Mouse (Mus musculus) yolk sac, embryonic 10.5 days (tissue): ENCODE results near the gene Sqor.

ENCODE experiments used
- DNase-seq: peaks from one replicate; pipeline ENCODE4 v3.0.0-alpha.2; 2017; ENCODE audit warnings: low spot score

The Sqor gene

DNA sequence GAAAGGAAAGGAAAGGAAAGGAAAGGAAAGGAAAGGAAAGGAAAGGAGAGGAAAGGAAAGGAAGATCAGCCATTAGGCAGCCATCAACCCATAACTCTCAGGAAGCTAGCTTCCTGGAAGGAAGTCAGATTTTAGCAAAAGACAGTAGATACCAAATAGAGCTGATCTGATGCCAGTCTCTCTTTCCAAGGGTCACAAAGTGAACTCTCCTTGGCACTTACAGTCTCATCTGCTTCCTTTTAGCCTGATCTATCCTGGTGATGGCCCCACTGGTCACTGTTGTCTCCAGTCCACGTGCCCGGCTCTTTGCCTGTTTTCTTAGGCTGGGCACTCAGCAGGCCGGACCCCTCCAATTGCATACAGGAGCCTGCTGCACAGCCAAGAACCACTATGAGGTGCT, 19.7 kb downstream of the Sqor start:
- no peak for DNase-seq

DNA sequence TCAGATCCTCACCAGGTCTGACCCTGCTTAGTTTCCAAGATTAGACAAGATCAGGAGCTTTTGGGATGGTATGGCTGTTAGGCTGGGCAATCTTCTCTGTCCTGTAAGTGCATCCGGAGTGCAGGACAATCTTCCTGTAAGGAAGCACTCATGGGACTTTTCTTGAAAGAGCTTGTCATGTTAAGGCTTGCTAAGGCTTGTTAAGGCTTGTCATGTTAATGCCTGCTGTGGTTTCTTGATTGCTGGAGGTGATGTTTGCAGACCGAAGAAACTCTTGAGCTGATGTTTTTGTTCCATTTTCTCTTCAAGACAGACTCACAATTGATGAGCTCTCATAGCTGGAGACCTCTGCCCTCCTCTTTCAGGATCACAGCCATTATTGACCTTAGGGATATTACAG, 21.1 kb downstream of the Sqor start:
- no peak for DNase-seq

DNA sequence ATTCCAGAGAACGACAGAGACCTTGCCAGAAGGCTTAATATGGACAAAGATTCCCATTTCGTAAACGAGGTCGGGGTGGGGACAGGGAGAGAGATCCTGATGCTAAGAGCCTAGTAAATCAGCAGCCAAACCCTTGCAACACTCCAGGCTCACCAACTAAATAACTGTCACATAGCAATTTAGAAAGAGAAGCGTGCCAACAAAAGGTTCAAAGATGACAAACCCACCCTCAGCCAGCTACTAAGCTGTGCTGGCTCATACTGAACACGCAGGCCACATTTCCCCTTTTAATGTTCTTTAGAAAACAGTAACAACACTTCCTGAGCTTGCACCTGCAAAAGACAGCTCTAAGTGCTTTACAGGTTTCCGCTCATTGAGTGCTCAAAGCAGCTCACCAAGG, 24.3 kb downstream of the Sqor start:
- DNase-seq = peak; percentile 28

DNA sequence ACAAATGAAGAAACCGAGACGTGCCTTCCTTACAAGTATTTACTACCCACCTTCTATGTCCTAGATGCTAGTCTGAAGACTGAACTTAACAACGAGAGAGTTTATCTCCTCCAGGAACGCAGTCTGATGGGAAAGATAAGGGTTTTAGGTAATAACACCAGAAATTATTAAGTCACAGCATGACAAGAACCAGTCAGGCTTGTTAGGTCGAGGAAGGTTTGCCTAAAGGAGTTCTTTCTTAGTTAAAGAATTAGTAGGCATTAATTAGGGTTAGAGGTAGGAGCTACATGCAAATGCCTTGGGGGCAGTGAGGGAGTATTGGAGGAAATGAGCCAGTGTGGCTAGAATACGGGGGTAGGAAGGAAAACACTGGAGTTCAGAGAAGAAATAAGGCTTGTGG, 24.7 kb downstream of the Sqor start:
- no peak for DNase-seq

DNA sequence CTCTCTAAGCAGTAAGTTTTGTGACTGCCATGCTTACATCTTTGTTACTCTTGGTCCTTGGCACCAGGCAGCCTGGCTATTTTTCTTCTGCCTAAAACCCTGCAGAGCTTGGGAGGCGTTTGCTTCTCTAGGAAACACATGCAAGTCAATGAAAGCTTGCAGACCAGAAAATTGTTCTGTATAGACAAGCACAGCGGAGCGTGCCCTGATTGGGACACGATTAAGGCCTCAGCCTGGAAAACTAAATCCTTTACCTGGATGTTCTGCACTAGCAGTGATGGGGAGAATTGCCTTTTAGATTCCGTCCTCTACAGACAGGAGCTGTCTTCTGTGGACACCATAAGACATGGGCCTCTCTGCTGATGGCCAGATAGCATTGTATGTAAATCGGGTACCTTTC, 39.4 kb downstream of the Sqor start:
- DNase-seq = no peak

DNA sequence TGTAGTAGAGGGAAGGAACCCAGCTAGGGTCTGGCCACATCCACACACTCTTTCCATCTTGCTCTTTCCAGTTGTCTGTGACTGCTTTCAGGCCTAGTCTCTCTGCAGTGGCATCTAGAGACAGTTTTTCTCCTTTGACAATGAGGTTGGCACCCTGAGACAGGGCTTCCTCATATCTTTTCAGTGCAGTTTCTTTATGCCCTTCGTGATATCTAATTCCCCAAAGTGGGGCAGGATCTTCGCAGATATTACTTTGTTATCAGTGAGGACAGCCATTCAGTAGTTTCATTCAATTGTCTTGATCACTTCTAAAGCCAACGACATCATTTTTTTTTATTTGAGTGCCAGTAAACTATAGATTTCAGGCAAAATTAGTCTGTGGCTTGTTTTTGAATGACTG, 41.0 kb downstream of the Sqor start:
- no peak for DNase-seq

DNA sequence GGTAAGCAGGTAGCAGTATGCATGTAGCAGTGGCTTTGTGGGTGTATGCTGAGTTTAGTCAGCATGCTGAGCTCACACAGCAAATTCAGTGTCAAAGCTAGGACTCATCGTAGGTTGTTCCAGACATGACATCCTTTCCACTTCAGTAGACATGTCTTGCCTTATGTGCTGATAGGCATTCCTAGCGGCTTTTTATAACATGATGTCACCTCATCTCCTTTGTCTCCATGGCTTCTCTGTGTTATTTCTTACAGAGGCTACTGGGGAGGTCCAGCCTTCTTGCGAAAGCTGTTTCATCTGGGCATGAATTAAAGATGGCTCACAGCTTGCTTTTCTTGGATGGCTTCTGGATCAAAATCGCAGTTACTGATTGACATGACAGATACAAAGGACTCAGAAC, 44.0 kb downstream of the Sqor start:
- DNase-seq = no peak

DNA sequence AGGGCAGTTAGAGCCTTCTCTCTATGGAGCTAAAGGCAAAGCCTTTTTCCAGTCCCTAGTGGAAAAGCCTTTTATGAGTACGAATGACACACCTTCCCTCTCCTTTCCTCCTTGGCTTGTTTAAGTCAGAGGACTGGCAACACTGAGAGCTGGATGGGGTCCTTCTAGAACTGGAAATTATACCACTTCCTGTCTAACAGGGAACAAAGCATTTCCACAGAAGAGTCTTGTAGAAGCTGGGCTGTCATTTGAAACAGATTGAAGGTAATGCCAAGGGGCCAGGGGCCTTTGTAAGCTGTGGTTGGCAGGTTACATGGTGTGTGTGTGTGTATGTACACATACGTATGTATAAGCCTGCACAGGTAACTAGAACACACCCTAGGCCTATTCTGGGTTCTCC, 51.9 kb downstream of the Sqor start:
- DNase-seq = no peak

DNA sequence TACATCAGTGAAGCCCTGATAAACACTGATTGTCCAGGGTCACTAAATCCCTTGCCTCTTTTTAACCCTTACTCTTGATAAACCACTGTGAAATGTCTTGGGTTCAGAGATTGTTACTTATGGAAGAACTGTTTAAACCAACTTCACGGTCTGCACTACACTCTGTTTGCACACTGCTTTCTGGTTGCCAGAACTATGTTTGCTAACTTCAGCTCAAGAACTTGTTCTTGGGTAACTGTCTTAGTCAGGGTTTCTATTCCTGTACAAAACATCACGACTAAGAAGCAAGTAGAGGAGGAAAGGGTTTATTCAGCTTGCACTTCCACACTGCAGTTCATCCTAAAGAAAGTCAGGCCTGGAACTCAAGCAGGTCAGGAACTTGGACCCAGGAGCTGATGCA, 56.2 kb downstream of the Sqor start:
- DNase-seq = no peak

DNA sequence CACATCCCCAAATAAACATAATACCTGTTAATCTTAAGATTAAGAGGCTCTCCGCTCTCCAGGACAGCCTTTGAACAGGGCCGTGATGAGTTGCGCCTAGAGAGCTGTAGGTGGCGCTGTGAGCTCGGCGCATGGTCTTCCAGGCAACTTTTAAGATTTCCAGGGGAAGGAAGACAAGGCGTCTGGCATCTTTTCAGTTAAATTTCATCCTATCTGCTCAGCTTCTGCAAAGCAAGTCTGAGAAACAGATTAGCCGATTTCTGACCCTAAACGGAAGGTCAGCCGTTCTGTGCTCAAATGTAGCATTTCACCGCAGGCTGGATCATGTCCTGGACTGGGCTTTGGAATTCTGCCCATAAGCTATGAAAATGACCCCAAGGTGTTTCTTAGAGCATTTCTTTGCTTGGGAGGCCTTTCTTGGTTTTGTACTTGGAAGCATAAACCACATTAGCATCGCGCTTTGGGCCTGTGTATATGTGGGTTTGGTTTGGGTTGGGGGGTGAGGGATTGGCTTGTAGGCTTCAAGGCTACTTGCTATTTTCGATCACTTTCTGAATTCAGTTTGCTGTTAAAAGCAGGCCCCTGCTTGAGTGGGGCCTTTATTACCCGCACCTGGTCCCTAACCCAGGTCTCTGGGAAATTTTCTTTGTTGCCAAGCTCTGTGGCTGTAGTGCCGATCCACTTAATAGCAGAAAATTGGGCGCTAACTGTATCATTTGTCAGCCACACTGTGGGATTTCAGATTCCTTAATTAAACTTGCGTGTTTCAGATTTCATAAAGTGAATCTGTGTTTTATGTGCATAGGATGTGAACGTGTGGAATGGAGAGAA, 60.6 kb downstream of the Sqor start:
- peak; percentile 17 for DNase-seq

DNA sequence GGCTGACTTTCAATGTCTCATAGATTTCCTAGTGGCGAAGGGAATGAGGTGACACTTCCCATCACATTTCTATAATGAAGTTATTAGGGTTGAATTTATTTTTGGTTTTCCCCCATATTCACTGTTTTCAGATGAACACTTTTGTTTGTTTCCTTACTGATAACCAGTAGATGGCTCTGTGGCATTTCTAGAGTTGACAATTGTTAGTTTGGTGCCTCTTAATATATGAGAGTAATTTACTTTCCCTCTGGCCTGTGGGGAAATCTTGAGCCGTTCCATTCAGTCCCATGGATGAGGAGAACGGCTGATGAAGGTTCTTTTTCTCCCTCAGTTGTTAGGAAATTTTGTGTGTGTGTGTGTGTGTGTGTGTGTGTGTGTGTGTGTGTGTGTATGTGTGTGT, 61.3 kb downstream of the Sqor start:
- no peak for DNase-seq

DNA sequence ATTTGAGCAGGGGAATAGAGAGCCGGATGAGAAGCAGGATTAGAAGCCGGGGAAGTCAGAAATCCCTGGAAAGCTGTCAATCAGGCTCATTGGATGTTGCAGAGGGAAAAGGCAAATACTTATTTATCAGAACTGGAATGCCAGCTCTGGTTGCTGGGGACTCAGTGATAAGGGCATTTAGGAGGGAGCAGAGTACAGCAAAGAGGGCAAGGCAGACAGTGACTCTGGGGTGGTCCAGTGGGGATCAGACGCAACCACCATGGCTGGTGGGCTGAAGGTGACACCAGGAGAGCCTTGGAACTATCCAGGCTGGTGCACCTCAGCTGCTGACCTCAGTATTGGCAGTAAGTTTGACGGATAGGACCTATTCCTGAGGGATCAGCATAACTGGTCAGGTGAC, 89.6 kb downstream of the Sqor start:
- DNase-seq = no peak

DNA sequence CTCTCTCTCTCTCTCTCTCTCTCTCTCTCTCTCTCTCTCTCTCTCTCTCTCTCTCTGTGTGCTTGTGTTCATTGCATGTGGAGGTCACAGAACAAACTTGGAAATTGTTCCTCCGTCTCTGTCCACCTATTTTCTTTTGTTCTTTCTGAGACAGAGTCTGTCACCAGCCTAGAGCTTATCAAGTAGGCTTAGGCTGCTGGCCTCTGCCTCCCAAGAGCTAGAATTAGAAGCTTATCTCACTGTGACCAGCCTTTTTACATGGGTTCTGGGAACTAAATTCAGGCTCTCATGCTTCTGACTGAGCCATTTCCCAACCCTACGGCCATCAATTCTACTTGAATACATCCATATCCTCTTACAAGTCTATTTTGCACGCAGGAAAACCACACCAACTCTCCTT, 90.3 kb downstream of the Sqor start:
- no peak for DNase-seq
